ENCODE assay signal across 10 mouse cellular contexts in the genomic region with DNA sequence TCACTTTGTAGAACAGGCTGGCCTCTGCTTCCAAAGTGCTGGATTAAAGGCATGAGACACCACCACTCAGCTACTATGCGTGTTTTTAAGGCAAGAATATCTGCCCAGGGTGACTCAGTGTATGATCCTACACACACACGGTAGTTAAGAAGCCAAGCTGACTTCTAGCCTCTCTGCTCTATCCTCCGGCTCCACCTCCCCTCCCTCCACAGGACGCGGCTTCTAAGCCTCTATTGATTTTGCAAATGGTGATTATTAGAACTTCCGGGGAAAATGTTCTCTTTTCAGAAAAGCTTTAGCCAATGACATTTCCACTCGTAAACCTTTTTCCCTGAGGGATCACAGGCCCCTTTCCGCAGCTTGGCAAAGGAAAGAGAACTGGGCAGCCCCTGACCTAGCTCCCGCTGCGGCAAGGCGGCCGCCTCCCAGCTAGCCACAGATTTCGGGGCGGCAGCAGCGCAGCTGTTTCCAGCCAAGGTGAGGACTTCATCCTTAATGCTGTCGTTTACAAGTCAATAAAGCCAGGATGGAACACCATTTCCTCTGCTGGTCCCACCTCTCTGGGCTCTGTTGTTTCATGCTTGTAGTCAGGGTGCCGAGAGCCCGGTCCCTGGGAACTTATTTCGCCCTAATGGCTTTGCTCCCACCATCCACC.
DNase-seq lines count a peak whose midpoint lies in the region; ATAC-seq and TF ChIP-seq lines count a peak whose summit lies in the region.
"Had no signal": no experiment of that assay in that cellular context is flagged by ENCODE, and none has a peak within 500 bp of the region (broad histone marks: within the 10 kb centered on the region; RNA-seq: fewer than 3 reads in every experiment).

No protein-coding gene starts in this region.

- H3K27ac ChIP-seq in ES-Bruce4 (ENCODE audit: insufficient read depth, low read length) = peak overlapping the region; percentile 96
- H3K27ac ChIP-seq in hindbrain, embryonic 12.5 days = no peak overlapping the region
- peak overlapping the region; percentile 73 for H3K27ac ChIP-seq in midbrain, embryonic 10.5 days (replicated peaks)

- peak overlapping the region; percentile 78 for H3K9ac ChIP-seq in ES-Bruce4 (ENCODE audit: low read depth, poor library complexity, severe bottlenecking)
- no peak overlapping the region for H3K9ac ChIP-seq in hindbrain, embryonic 12.5 days

- TF ChIP-seq EP300 in ES-Bruce4 (IDR thresholded peaks at IDR 0.05; ENCODE audit: insufficient read depth, low read depth, low read length) = peak; percentile 97

- peak; percentile 11 for TF ChIP-seq POLR2A in ES-Bruce4 (IDR thresholded peaks at IDR 0.05; ENCODE audit: insufficient read depth, low read length)

- H3K4me3 ChIP-seq in ES-Bruce4 (ENCODE audit: low read depth, low read length) = peak overlapping the region; percentile 67
- H3K4me3 ChIP-seq in hindbrain, embryonic 12.5 days = peak overlapping the region; percentile 12
- peak overlapping the region; percentile 46 for H3K4me3 ChIP-seq in midbrain, embryonic 10.5 days
- H3K4me3 ChIP-seq: erythroblast, embryonic 14.5 days had no signal

- no peak for TF ChIP-seq CTCF in ES-Bruce4 (IDR thresholded peaks at IDR 0.05; ENCODE audit: low read depth, low read length)

- no peaks in the 10 kb centered on the region for H3K9me3 ChIP-seq in ES-Bruce4 (replicated peaks; ENCODE audit: control insufficient read depth, insufficient read depth, low read length, poor library complexity, severe bottlenecking)
- no peaks in the 10 kb centered on the region for H3K9me3 ChIP-seq in hindbrain, embryonic 12.5 days (replicated peaks)
- H3K9me3 ChIP-seq in midbrain, embryonic 10.5 days (replicated peaks) = no peaks in the 10 kb centered on the region

- peak; percentile 90 for DNase-seq in R1 (ENCODE audit: low read depth, low spot score)
- DNase-seq in midbrain, embryonic 10.5 days (ENCODE audit: low spot score) = peak; percentile 47
- DNase-seq in cerebellum, postnatal 4 days (ENCODE audit: low spot score in 2 of 2) = no peak
- no peak for DNase-seq in right cerebral cortex, postnatal 14 days
- DNase-seq in spleen, adult 18-20 months = no peak
- DNase-seq: layer of hippocampus, adult 9-11 months had no signal

- H3K27me3 ChIP-seq in ES-Bruce4 (ENCODE audit: control insufficient read depth, insufficient read depth, low read length, poor library complexity, severe bottlenecking) = no peaks in the 10 kb centered on the region
- H3K27me3 ChIP-seq in hindbrain, embryonic 12.5 days = peaks cover 29% of the 10 kb centered on the region
- H3K27me3 ChIP-seq in midbrain, embryonic 10.5 days (ENCODE audit: low read depth, poor library complexity, severe bottlenecking) = peaks cover 88% of the 10 kb centered on the region

- H3K4me2 ChIP-seq in hindbrain, embryonic 12.5 days (replicated peaks) = peak overlapping the region; percentile 48

- peaks cover 11% of the 10 kb centered on the region for H3K4me1 ChIP-seq in ES-Bruce4 (ENCODE audit: control insufficient read depth, insufficient read depth, low read length)
- peaks cover 25% of the 10 kb centered on the region for H3K4me1 ChIP-seq in hindbrain, embryonic 12.5 days
- H3K4me1 ChIP-seq in midbrain, embryonic 10.5 days = peaks cover 68% of the 10 kb centered on the region

- no peak for ATAC-seq in hindbrain, embryonic 12.5 days (ENCODE audit: low FRiP score)
- ATAC-seq: activated CD4-positive, CD25-positive, alpha-beta regulatory T cell, adult 4 months had no signal

- no peaks in the 10 kb centered on the region for H3K36me3 ChIP-seq in ES-Bruce4 (ENCODE audit: control insufficient read depth, insufficient read depth, low read length, poor library complexity, severe bottlenecking)
- H3K36me3 ChIP-seq in hindbrain, embryonic 12.5 days = no peaks in the 10 kb centered on the region
- no peaks in the 10 kb centered on the region for H3K36me3 ChIP-seq in midbrain, embryonic 10.5 days

- 3% methylated on average over 19 of the region's 19 CpGs for WGBS in hindbrain, embryonic 12.5 days
- 4% methylated on average over 19 of the region's 19 CpGs for WGBS in midbrain, embryonic 10.5 days

Comparison
In these comparisons a context has a peak if more than half of its experiments do, and no peak if none do; other contexts are left out.
1. H3K4me3 ChIP-seq: peak in every context shown above with its lines; median percentile 67 in ES-Bruce4; 46 in midbrain, embryonic 10.5 days; 12 in hindbrain, embryonic 12.5 days.
2. DNase-seq: peak in R1 (single experiment) and midbrain, embryonic 10.5 days (single experiment); none in cerebellum, postnatal 4 days (0 of 2), right cerebral cortex, postnatal 14 days (single experiment) and spleen, adult 18-20 months (0 of 2).